ENCODE assay signal across 17 mouse cellular contexts in the genomic region with DNA sequence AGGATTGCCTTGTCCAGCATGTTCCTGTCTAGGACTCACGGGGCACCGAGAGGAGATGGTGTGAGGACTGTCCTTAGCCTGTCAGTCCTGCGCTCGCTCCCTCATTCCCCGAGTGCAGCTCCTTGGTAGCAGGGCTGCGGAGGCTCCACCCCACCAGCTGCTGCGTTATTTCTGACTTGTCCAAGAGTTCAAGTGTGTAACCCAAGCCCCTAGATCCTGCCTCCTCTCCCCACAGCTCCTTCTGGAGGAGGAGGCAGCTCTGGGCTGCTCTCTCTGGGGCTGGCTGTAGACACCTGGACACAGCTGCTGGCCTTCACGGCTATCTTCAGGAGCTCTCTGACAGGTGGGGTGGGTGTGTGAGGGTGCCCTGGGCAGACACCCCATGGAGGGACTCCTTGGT. TPM values are rescaled to one million over a fixed set of nuclear protein-coding genes. Genes with fewer than 3 reads are reported as not detected.
DNase-seq lines count a peak whose midpoint lies in the region; ATAC-seq and TF ChIP-seq lines count a peak whose summit lies in the region.
"Had no signal": no experiment of that assay in that cellular context is flagged by ENCODE, and none has a peak within 500 bp of the region (broad histone marks: within the 10 kb centered on the region; RNA-seq: fewer than 3 reads in every experiment).

No protein-coding gene starts in this region.

- H3K4me2 ChIP-seq in forebrain, embryonic 16.5 days (ENCODE audit: low read length), result no peak overlapping the region
- no peak overlapping the region for H3K4me2 ChIP-seq in embryonic facial prominence, embryonic 15.5 days (replicated peaks)
- H3K4me2 ChIP-seq in limb, embryonic 14.5 days (replicated peaks; ENCODE audit: low read depth, low read length, severe bottlenecking), result no peak overlapping the region
- no peak overlapping the region for H3K4me2 ChIP-seq in liver, embryonic 11.5 days
- H3K4me2 ChIP-seq: forebrain, embryonic 13.5 days; liver, embryonic 13.5 days; lung, embryonic 15.5 days; midbrain, embryonic 15.5 days had no signal

- no peak for TF ChIP-seq POLR2A in limb, embryonic 14.5 days (IDR thresholded peaks at IDR 0.05; ENCODE audit: borderline replicate concordance, extremely low read depth, insufficient read depth, insufficient read length)

- no peaks in the 10 kb centered on the region for H3K27me3 ChIP-seq in forebrain, embryonic 10.5 days (ENCODE audit: poor library complexity, severe bottlenecking)
- H3K27me3 ChIP-seq in forebrain, embryonic 16.5 days (replicated peaks; ENCODE audit: control insufficient read depth, insufficient read depth, low read length), result no peaks in the 10 kb centered on the region
- H3K27me3 ChIP-seq in embryonic facial prominence, embryonic 15.5 days, result no peaks in the 10 kb centered on the region
- H3K27me3 ChIP-seq in limb, embryonic 14.5 days (ENCODE audit: control insufficient read depth, insufficient read depth, low read length), result no peaks in the 10 kb centered on the region
- no peaks in the 10 kb centered on the region for H3K27me3 ChIP-seq in liver, embryonic 11.5 days (replicated peaks; ENCODE audit: control insufficient read depth, insufficient read depth, low read length)
- H3K27me3 ChIP-seq: forebrain, embryonic 13.5 days; liver, embryonic 13.5 days; lung, embryonic 15.5 days; midbrain, embryonic 15.5 days had no signal

- 0 out of 2 replicates have a peak overlapping the region, but pooled peaks have one; percentile 20 for H3K27ac ChIP-seq in forebrain, embryonic 10.5 days
- no peak overlapping the region for H3K27ac ChIP-seq in forebrain, embryonic 16.5 days (ENCODE audit: low read length)
- H3K27ac ChIP-seq in embryonic facial prominence, embryonic 15.5 days (replicated peaks), result no peak overlapping the region
- no peak overlapping the region for H3K27ac ChIP-seq in limb, embryonic 14.5 days (replicated peaks; ENCODE audit: low read depth, low read length)
- no peak overlapping the region for H3K27ac ChIP-seq in liver, embryonic 11.5 days (ENCODE audit: low read depth, low read length)
- H3K27ac ChIP-seq: forebrain, embryonic 13.5 days; liver, embryonic 13.5 days; lung, embryonic 15.5 days; midbrain, embryonic 15.5 days had no signal

- ATAC-seq in forebrain, embryonic 16.5 days, result no peak
- ATAC-seq in embryonic facial prominence, embryonic 15.5 days (ENCODE audit: insufficient number of reproducible peaks, low FRiP score, low TSS enrichment, low read depth), result 0 out of 2 replicates have a peak, but pooled peaks have one; percentile 34
- peak; percentile 42; the same call in 1 of the 2 replicates for ATAC-seq in limb, embryonic 14.5 days (ENCODE audit: low FRiP score, low read depth)
- no peak for ATAC-seq in liver, embryonic 11.5 days (replicated peaks; ENCODE audit: low FRiP score)
- ATAC-seq: forebrain, embryonic 13.5 days; hindbrain, embryonic 16.5 days; midbrain, embryonic 15.5 days had no signal

- H3K9me3 ChIP-seq in forebrain, embryonic 10.5 days, result no peaks in the 10 kb centered on the region
- no peaks in the 10 kb centered on the region for H3K9me3 ChIP-seq in forebrain, embryonic 16.5 days (ENCODE audit: control insufficient read depth, low read length)
- H3K9me3 ChIP-seq in embryonic facial prominence, embryonic 15.5 days (replicated peaks), result no peaks in the 10 kb centered on the region
- no peaks in the 10 kb centered on the region for H3K9me3 ChIP-seq in limb, embryonic 14.5 days (ENCODE audit: control insufficient read depth, low read length)
- H3K9me3 ChIP-seq in liver, embryonic 11.5 days (ENCODE audit: control insufficient read depth, low read length), result no peaks in the 10 kb centered on the region
- H3K9me3 ChIP-seq: forebrain, embryonic 13.5 days; liver, embryonic 13.5 days; lung, embryonic 15.5 days; megakaryocyte, embryonic 14.5 days; midbrain, embryonic 15.5 days had no signal

- no peak overlapping the region for H3K9ac ChIP-seq in forebrain, embryonic 16.5 days (replicated peaks; ENCODE audit: low read depth, low read length)
- H3K9ac ChIP-seq in embryonic facial prominence, embryonic 15.5 days, result no peak overlapping the region
- no peak overlapping the region for H3K9ac ChIP-seq in limb, embryonic 14.5 days (ENCODE audit: low read depth, low read length, severe bottlenecking)
- no peak overlapping the region for H3K9ac ChIP-seq in liver, embryonic 11.5 days (ENCODE audit: low read depth, low read length)
- H3K9ac ChIP-seq: forebrain, embryonic 13.5 days; liver, embryonic 13.5 days; lung, embryonic 15.5 days; midbrain, embryonic 15.5 days had no signal

- H3K4me3 ChIP-seq in forebrain, embryonic 10.5 days, result no peak overlapping the region
- no peak overlapping the region for H3K4me3 ChIP-seq in forebrain, embryonic 16.5 days (replicated peaks; ENCODE audit: low read length)
- no peak overlapping the region for H3K4me3 ChIP-seq in embryonic facial prominence, embryonic 15.5 days (replicated peaks)
- H3K4me3 ChIP-seq in limb, embryonic 14.5 days (replicated peaks; ENCODE audit: low read length), result no peak overlapping the region
- H3K4me3 ChIP-seq in liver, embryonic 11.5 days (ENCODE audit: low read depth, low read length), result no peak overlapping the region
- H3K4me3 ChIP-seq: forebrain, embryonic 13.5 days; liver, embryonic 13.5 days; lung, embryonic 15.5 days; megakaryocyte, embryonic 14.5 days; midbrain, embryonic 15.5 days had no signal

- WGBS in forebrain, embryonic 10.5 days, result 92% methylated on average over 8 of the region's 8 CpGs
- 87% methylated on average over 8 of the region's 8 CpGs for WGBS in forebrain, embryonic 16.5 days
- WGBS in embryonic facial prominence, embryonic 15.5 days, result 84% methylated on average over 8 of the region's 8 CpGs
- WGBS in limb, embryonic 14.5 days, result 91% methylated on average over 8 of the region's 8 CpGs
- WGBS in liver, embryonic 11.5 days, result 88% methylated on average over 8 of the region's 8 CpGs

- no peak for DNase-seq in forebrain, embryonic 10.5 days (ENCODE audit: extremely low spot score, low spot score)
- DNase-seq in kidney, postnatal 10 days, result peak; percentile 65
- no peak for DNase-seq in kidney, postnatal 36 days
- DNase-seq in limb, embryonic 14.5 days (ENCODE audit: low spot score), result no peak
- DNase-seq in liver, embryonic 11.5 days (ENCODE audit: low spot score), result no peak
- DNase-seq: adrenal gland, adult 8-10 months; B cell, adult 2 months; heart, postnatal 14 days; liver, embryonic 13.5 days; thymus, adult 2 months had no signal

- H3K4me1 ChIP-seq in forebrain, embryonic 10.5 days, result peaks cover 16% of the 10 kb centered on the region
- H3K4me1 ChIP-seq in forebrain, embryonic 16.5 days (replicated peaks; ENCODE audit: control insufficient read depth, insufficient read depth, low read length), result 0 out of 2 replicates have a peak, but pooled peaks cover 2% of the 10 kb centered on the region
- H3K4me1 ChIP-seq in embryonic facial prominence, embryonic 15.5 days, result peaks cover 25% of the 10 kb centered on the region
- H3K4me1 ChIP-seq in limb, embryonic 14.5 days (ENCODE audit: control insufficient read depth, insufficient read depth, low read length), result no peaks in the 10 kb centered on the region
- 0 out of 2 replicates have a peak, but pooled peaks cover 4% of the 10 kb centered on the region for H3K4me1 ChIP-seq in liver, embryonic 11.5 days (replicated peaks; ENCODE audit: control insufficient read depth, insufficient read depth, low read length)
- H3K4me1 ChIP-seq: lung, embryonic 15.5 days had no signal

- peaks cover 47% of the 10 kb centered on the region for H3K36me3 ChIP-seq in forebrain, embryonic 10.5 days (replicated peaks)
- peaks cover 4% of the 10 kb centered on the region; the same call in 1 of the 2 replicates for H3K36me3 ChIP-seq in forebrain, embryonic 16.5 days (ENCODE audit: control insufficient read depth, insufficient read depth)
- H3K36me3 ChIP-seq in embryonic facial prominence, embryonic 15.5 days, result peaks cover 15% of the 10 kb centered on the region; the same call in 1 of the 2 replicates
- peaks cover 36% of the 10 kb centered on the region for H3K36me3 ChIP-seq in limb, embryonic 14.5 days (ENCODE audit: control insufficient read depth, insufficient read depth, low read length)
- H3K36me3 ChIP-seq in liver, embryonic 11.5 days (ENCODE audit: control insufficient read depth, insufficient read depth, low read length), result no peaks in the 10 kb centered on the region
- H3K36me3 ChIP-seq: liver, embryonic 13.5 days had no signal

RNA-seq across cellular contexts. Expression of gene Ctnnbip1, which starts 26.9 kb away (rescaled TPM):
- 53.6 and 59.6 TPM in 2 replicates for polyA plus RNA-seq in forebrain, embryonic 10.5 days (2016; fragmentation: Nextera tagmentation; extraction: Ambion mirVana)
- 94.1 and 105 TPM in 2 replicates for polyA plus RNA-seq in forebrain, embryonic 16.5 days (2015; fragmentation: Nextera tagmentation; extraction: Ambion mirVana)
- polyA plus RNA-seq in embryonic facial prominence, embryonic 15.5 days (2015; fragmentation: Nextera tagmentation; extraction: Ambion mirVana), result 67.8 and 72.7 TPM in 2 replicates
- polyA plus RNA-seq in limb, embryonic 14.5 days (2012; rRNA removed), result 39.3 and 43.5 TPM in 2 replicates
- polyA plus RNA-seq in limb, embryonic 14.5 days (2014; fragmentation: Nextera tagmentation; extraction: Ambion mirVana), result 73.6 and 75.0 TPM in 2 replicates
- polyA plus RNA-seq in liver, embryonic 11.5 days (2014; fragmentation: Nextera tagmentation; extraction: Ambion mirVana), result 21.4 and 24.6 TPM in 2 replicates

RNA-seq across cellular contexts. Expression of gene Clstn1, which starts 41.4 kb away (rescaled TPM):
- polyA plus RNA-seq in forebrain, embryonic 10.5 days (2016; fragmentation: Nextera tagmentation; extraction: Ambion mirVana), result 17.8 and 21.4 TPM in 2 replicates
- polyA plus RNA-seq in forebrain, embryonic 16.5 days (2015; fragmentation: Nextera tagmentation; extraction: Ambion mirVana), result 65.3 and 81.8 TPM in 2 replicates
- polyA plus RNA-seq in embryonic facial prominence, embryonic 15.5 days (2015; fragmentation: Nextera tagmentation; extraction: Ambion mirVana), result 64.5 and 71.4 TPM in 2 replicates
- polyA plus RNA-seq in limb, embryonic 14.5 days (2012; rRNA removed), result 56.5 and 58.2 TPM in 2 replicates
- 51.2 and 61.1 TPM in 2 replicates for polyA plus RNA-seq in limb, embryonic 14.5 days (2014; fragmentation: Nextera tagmentation; extraction: Ambion mirVana)
- polyA plus RNA-seq in liver, embryonic 11.5 days (2014; fragmentation: Nextera tagmentation; extraction: Ambion mirVana), result 7.8 and 7.9 TPM in 2 replicates

RNA-seq across cellular contexts. Expression of gene Lzic, which starts 59.9 kb away (rescaled TPM):
- 51.8 and 55.2 TPM in 2 replicates for polyA plus RNA-seq in forebrain, embryonic 10.5 days (2016; fragmentation: Nextera tagmentation; extraction: Ambion mirVana)
- 47.3 and 51.7 TPM in 2 replicates for polyA plus RNA-seq in forebrain, embryonic 16.5 days (2015; fragmentation: Nextera tagmentation; extraction: Ambion mirVana)
- polyA plus RNA-seq in embryonic facial prominence, embryonic 15.5 days (2015; fragmentation: Nextera tagmentation; extraction: Ambion mirVana), result 46.2 and 46.8 TPM in 2 replicates
- 32.8 and 36.1 TPM in 2 replicates for polyA plus RNA-seq in limb, embryonic 14.5 days (2012; rRNA removed)
- 54.0 and 55.2 TPM in 2 replicates for polyA plus RNA-seq in limb, embryonic 14.5 days (2014; fragmentation: Nextera tagmentation; extraction: Ambion mirVana)
- 41.8 and 43.6 TPM in 2 replicates for polyA plus RNA-seq in liver, embryonic 11.5 days (2014; fragmentation: Nextera tagmentation; extraction: Ambion mirVana)

RNA-seq across cellular contexts. Expression of gene Nmnat1, which starts 59.9 kb away (rescaled TPM):
- 17.9 and 18.4 TPM in 2 replicates for polyA plus RNA-seq in forebrain, embryonic 10.5 days (2016; fragmentation: Nextera tagmentation; extraction: Ambion mirVana)
- polyA plus RNA-seq in forebrain, embryonic 16.5 days (2015; fragmentation: Nextera tagmentation; extraction: Ambion mirVana), result 10.9 and 11.1 TPM in 2 replicates
- 10.9 and 12.1 TPM in 2 replicates for polyA plus RNA-seq in embryonic facial prominence, embryonic 15.5 days (2015; fragmentation: Nextera tagmentation; extraction: Ambion mirVana)
- polyA plus RNA-seq in limb, embryonic 14.5 days (2012; rRNA removed), result 10.1 and 11.4 TPM in 2 replicates
- polyA plus RNA-seq in limb, embryonic 14.5 days (2014; fragmentation: Nextera tagmentation; extraction: Ambion mirVana), result 9.1 and 10.6 TPM in 2 replicates
- polyA plus RNA-seq in liver, embryonic 11.5 days (2014; fragmentation: Nextera tagmentation; extraction: Ambion mirVana), result 13.0 and 14.3 TPM in 2 replicates

Comparison
In these comparisons a context has a peak if more than half of its experiments do, and no peak if none do; other contexts are left out.
1. ATAC-seq: peak in embryonic facial prominence, embryonic 15.5 days (single experiment) and limb, embryonic 14.5 days (single experiment); none in forebrain, embryonic 16.5 days (single experiment) and liver, embryonic 11.5 days (single experiment).